Mouse (Mus musculus): ENCODE results near the gene Rpusd3. TPM values are rescaled to one million over a fixed set of nuclear protein-coding genes. Genes with fewer than 3 reads are reported as not detected.

The Rpusd3 gene
- 11.5 TPM for polyA plus RNA-seq (2017; shearing (Covaris generic))

GRCm38 (mm10) chr6:113419199-113419587, at the start of gene Rpusd3:
Gene Rpusd3 (minus strand): TSS chr6:113419340.

GRCm38 (mm10) chr6:113457952-113458534, 38.9 kb upstream of the Rpusd3 start, which contains the start of gene Il17re:
Gene Il17re (plus strand): TSS chr6:113458484.

GRCm38 (mm10) chr6:113442442-113443090, 23.4 kb upstream of the Rpusd3 start, which contains the start of gene Jagn1:
Gene Jagn1 (plus strand): TSS chr6:113442569.

GRCm38 (mm10) chr6:113435664-113436205, 16.6 kb upstream of the Rpusd3 start, which contains the start of gene Cidec:
Gene Cidec (minus strand): TSS chr6:113435760.

GRCm38 (mm10) chr6:113388960-113389359, 30.2 kb downstream of the Rpusd3 start, which contains the start of gene Ttll3:
Gene Ttll3 (plus strand): TSS chr6:113389260.

GRCm38 (mm10) chr6:113377496-113378385, 41.4 kb downstream of the Rpusd3 start, which contains the start of the genes Tada3 and Arpc4:
Gene Tada3 (minus strand): TSS chr6:113377883.
Gene Arpc4 (plus strand): TSS chr6:113378115.

Other genes starting within 250 kb of the Rpusd3 start
- 0.62 TPM for gene Lhfpl4, start 224.0 kb downstream of the Rpusd3 start, polyA plus RNA-seq (2017; shearing (Covaris generic))
- gene Mtmr14, start 181.5 kb downstream of the Rpusd3 start, polyA plus RNA-seq (2017; shearing (Covaris generic)) = 50.4 TPM
- gene Cpne9, start 137.0 kb downstream of the Rpusd3 start, polyA plus RNA-seq (2017; shearing (Covaris generic)) = not detected
- 50.9 TPM for gene Brpf1, start 112.2 kb downstream of the Rpusd3 start, polyA plus RNA-seq (2017; shearing (Covaris generic))
- gene Ogg1, start 92.4 kb downstream of the Rpusd3 start, polyA plus RNA-seq (2017; shearing (Covaris generic)) = 4.6 TPM
- gene Camk1, start 75.4 kb downstream of the Rpusd3 start, polyA plus RNA-seq (2017; shearing (Covaris generic)) = 0.47 TPM
- 28.9 TPM for gene Tada3, start 41.5 kb downstream of the Rpusd3 start, polyA plus RNA-seq (2017; shearing (Covaris generic))
- 335 TPM for gene Arpc4, start 41.2 kb downstream of the Rpusd3 start, polyA plus RNA-seq (2017; shearing (Covaris generic))
- gene Ttll3, start 30.1 kb downstream of the Rpusd3 start, polyA plus RNA-seq (2017; shearing (Covaris generic)) = 12.0 TPM
- not detected for gene Cidec, start 16.4 kb upstream of the Rpusd3 start, polyA plus RNA-seq (2017; shearing (Covaris generic))
- 18.1 TPM for gene Jagn1, start 23.2 kb upstream of the Rpusd3 start, polyA plus RNA-seq (2017; shearing (Covaris generic))
- 0.22 TPM for gene Il17re, start 39.1 kb upstream of the Rpusd3 start, polyA plus RNA-seq (2017; shearing (Covaris generic))
- gene Il17rc, start 52.1 kb upstream of the Rpusd3 start, polyA plus RNA-seq (2017; shearing (Covaris generic)) = not detected
- gene Creld1, start 64.0 kb upstream of the Rpusd3 start, polyA plus RNA-seq (2017; shearing (Covaris generic)) = 5.5 TPM
- gene Prrt3, start 82.6 kb upstream of the Rpusd3 start, polyA plus RNA-seq (2017; shearing (Covaris generic)) = 0.19 TPM
- gene Emc3, start 112.3 kb upstream of the Rpusd3 start, polyA plus RNA-seq (2017; shearing (Covaris generic)) = 84.2 TPM
- 1.5 TPM for gene Fancd2, start 112.3 kb upstream of the Rpusd3 start, polyA plus RNA-seq (2017; shearing (Covaris generic))
- not detected for gene Fancd2os, start 181.4 kb upstream of the Rpusd3 start, polyA plus RNA-seq (2017; shearing (Covaris generic))
- gene Brk1, start 185.4 kb upstream of the Rpusd3 start, polyA plus RNA-seq (2017; shearing (Covaris generic)) = 142 TPM
- gene Vhl, start 204.6 kb upstream of the Rpusd3 start, polyA plus RNA-seq (2017; shearing (Covaris generic)) = 28.3 TPM
- 123 TPM for gene Irak2, start 219.1 kb upstream of the Rpusd3 start, polyA plus RNA-seq (2017; shearing (Covaris generic))

Data from effector memory CD4-positive, alpha-beta T cell, adult 5 months (primary cell).